Mouse (Mus musculus) erythroid progenitor cell, adult 5-6 weeks (primary cell): ENCODE data around the gene Sall4. TPM values are rescaled to one million over a fixed set of nuclear protein-coding genes. Genes with fewer than 3 reads are reported as not detected.
"Not testable (repeated sequence)": the region's sequence is repeated elsewhere in the genome, so short reads cannot be mapped to it uniquely, and the experiment has no call there.

Experiments
- ATAC-seq: replicated peaks from 2 replicates; pipeline ENCODE4 v1.8.0; 2016; ENCODE audit warnings: moderate number of reproducible peaks, mild to moderate bottlenecking, moderate TSS enrichment, inconsistent platforms; ENCODE audit not compliant: poor library complexity, low FRiP score, severe bottlenecking
- total RNA-seq, 2 experiments: library from RNA; stranded (forward) in 1 of 2; stranded (reverse) in 1 of 2; fragments of 150-400 nt in 1 of 2; fragments of 186-747, 209-891 nt in 1 of 2; gene quantifications; 2 replicates each; pipeline versions ENCODE4 v1.2.3 to v1.2.4; 2015 to 2017; ENCODE audit warnings: low replicate concordance in 2 of 2

Sall4 gene
- total RNA-seq, 2 experiments from 2014 or later, result not detected

DNA sequence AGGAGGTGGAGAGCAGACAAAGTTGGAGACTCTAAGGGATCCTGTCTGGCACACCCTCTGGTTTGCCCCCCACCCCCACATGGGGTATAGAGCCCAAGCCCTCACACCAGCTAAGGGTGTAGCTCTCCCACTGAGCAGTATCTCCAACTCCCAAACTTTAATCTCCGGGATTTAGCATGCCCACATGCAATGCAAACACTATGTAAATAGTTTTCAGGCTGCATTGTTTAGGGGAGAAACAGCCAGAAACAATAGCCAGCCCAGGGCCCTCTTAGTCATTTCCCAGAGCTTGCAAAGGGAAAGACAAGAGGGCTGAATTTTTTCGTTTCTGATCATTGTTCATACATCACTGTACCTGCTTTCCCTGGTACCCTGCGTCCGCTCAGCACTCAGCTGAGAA lies 5.8 kb downstream of the Sall4 start:
- ATAC-seq, result no peak

DNA sequence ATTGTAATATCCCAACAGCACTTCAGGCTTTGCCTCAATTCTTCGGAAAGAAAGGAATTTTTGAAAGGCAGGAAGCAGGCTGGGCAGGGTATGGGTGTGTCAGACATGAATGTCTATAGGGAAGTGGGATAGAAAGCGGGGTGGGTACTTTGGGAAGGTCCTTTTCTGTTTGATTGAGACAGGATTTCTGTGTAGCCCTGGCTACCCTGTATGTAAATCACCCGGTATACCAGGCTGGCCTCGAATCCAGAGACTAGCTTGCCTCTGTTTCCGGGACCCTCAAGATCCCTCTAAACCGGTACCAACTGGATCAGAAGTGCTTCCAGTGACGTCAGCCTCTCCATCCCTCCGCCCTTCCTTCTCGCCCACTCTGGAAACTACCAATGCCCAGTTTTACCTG lies 6.6 kb downstream of the Sall4 start:
- no peak for ATAC-seq

DNA sequence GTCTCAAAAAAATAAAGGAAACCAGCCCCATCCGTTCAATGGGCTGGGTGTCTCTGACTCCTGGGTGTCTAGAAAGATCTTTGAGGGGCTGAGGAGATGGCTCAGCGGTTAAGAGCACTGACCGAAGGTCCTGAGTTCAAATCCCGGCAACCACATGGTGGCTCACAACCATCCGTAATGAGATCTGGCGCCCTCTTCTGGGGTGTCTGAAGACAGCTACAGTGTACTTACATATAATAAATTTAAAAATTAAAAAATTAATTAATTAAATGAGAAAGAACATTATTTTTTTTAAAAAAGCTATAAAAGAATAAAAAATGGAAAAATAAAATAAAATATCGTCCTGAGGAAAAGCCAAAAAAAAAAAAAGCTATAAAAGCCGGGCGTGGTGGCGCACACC lies 23.3 kb downstream of the Sall4 start:
- ATAC-seq, result not testable (repeated sequence)

DNA sequence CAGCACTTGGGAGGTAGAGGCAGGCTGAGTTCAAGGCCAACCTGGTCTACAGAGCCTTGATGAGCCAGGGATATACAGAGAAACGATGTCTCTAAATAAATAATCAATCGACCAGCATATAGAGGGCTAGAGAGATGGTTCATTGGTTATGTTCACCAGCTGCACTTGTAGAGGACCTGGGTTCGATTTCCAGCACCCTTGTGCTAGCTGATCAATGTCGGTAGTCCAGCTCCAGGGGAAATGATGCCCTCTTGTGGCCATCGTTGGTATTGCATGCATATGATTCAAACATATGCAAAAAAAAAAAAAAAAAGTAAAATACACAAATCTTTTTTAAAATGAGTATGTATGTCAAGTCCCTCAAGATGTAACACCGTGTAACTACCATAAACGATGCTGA lies 25.1 kb downstream of the Sall4 start:
- no peak for ATAC-seq

DNA sequence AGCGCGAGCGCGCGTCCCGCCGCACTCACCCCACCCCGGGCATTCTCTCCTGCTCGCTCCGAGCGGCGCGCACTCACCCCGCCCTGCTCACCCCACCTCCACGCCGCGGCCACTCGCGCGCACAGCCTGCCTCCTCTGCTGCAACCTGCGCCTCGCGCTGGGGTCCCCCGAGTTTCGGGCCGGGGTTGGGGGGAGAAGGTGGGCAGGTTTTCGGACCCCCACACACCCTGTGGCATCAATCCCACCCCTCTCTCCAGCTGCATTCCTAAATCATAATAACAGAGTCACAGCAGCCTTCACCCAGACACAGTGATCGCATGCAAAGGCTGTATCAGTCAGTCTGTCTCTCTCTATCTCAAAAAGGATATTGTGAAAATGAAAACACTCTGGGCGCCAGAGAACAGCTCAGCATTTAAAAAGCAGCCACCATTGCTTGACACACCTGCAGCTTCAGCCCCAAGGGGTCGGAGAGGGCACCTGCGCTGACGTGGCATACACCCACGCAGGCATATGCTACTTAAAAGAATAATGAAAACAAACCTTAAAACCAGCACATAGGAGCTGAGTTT lies 25.6 kb downstream of the Sall4 start, which contains the start of gene Atp9a:
Gene Atp9a, minus strand, starts transcription at position 351 of the 569 bp plus-strand sequence.
- ATAC-seq, result no peak

DNA sequence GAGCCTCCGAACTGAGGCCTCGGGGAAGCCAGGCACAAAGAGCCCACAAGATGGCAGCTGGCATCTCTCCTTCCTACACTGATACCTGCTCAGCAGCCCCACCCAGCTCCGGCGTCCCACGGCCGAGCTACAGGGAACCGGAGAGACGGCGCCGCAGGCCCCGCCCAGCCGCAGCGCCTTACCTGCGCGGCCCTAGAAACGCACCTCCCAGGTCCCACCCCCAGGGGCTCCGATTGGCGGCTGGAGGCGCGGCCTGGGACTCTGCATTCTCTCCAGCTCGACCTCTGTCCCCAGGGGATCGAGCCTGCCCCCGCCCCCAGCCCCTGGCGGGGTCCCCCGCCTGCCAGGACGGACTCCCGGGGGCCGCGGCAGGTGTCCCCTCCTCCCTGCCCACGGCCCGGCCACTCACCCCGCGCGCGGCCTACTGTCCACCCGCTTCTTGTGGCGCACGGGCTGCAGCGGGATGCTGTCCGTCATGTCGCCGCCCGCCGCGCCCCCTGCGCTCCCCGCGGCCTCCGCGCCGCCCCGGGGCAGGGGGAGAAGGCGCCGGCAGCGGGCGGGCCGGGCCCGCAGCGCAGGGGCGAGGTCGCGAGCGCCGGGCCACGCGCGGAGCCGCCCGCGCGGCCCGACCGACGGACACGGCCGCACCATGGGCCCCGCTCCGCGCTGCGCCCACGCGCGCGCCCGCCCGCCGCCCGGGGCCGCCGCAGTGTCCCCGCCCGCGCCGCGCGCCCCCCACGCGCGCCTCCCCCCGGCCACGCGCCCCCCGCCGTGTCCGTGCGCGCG lies 26.3 kb downstream of the Sall4 start:
- ATAC-seq, result no peak

DNA sequence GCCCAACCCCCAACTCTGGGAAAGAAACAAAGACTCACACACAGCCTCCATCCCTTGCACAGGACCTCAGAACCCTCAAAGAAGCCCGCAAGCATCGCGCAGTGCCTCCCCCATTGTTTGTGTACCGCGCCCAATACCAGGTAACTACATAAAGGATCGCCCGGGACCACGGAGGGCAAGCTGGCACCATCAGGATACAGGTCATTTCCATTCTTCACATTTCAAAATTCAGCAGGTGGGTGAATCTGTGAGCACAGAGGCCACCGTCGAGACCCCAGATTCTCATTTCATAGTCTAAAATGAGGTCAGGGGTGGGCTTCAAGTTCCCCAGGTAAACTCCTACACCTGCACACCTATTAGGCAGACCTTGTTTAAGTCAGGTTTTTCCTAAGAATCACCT lies 27.2 kb downstream of the Sall4 start:
- no peak for ATAC-seq

DNA sequence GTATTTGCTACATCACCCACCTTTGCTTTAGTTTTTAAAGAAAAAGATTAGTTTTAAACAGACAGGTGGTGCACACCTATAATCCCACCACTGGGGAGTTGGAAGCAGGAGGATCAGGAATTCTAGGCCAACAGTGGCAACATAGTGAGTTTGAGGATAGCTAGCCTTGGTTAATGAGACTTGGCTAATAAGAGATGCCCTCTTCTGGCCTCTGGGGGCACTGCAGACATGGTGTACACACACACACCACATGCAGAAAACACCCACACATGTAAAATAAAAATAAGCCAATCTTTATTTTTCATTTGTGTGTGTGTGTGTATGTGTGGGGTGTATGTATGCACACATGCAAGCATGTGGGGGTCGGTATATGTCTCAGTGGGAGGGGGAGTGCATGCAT lies 28.9 kb downstream of the Sall4 start:
- ATAC-seq, result no peak

DNA sequence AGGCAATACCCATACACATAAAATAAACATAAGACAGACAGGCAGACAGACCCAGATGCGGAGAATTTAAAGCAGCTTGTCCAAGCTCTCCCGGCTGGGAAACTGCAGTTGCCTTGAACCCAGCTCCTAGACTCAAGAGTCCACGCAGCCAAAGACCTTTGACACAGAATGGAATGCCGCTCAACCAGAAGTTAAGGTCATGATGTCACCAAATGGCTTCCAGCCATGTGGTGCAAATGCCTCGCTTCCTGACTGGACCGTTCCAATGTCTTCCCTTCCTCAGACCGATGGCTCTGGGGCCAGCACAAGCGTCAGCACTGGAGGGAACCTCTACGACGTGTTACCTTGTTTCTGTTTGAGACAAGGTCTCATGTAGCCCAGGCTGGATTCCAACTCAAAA lies 29.9 kb downstream of the Sall4 start:
- no peak for ATAC-seq

DNA sequence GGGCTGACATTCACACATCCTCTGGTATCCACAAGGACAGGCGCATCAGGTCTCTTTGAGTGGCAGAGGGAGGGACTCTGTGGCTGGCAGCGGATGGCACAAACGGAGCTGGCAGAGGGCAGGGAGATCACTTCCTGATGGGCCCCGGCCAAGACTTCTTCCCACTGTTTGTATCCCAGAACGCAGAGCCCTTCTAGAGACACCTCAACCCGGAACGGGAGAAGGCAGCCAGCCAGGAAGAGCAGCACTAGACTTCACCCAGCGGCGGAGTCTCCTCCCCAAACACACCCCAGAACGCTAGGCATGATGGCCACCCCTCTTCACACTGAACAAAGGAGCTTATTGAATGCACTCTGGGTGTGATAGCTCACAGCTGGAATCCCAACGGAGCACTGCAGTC lies 33.7 kb downstream of the Sall4 start:
- ATAC-seq, result no peak

DNA sequence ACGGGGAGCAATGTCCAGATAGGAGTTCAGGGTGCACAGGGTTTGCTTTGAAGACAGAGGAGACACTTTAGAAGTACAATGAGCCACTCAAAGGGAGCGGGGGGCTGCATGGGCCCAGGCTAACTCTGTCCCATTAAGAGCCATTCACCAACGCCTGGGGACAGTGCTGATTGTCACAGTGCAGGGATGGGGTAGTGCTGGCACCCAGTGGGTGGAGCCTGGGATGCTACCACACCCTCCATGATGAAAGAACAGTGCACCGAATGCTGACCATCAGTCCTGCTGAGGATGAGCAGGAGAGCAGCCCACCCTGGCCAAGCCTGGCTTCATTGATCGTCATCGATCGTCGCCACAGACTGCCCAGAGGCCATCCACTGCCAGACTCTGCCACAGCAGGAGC lies 36.5 kb downstream of the Sall4 start:
- ATAC-seq, result no peak

DNA sequence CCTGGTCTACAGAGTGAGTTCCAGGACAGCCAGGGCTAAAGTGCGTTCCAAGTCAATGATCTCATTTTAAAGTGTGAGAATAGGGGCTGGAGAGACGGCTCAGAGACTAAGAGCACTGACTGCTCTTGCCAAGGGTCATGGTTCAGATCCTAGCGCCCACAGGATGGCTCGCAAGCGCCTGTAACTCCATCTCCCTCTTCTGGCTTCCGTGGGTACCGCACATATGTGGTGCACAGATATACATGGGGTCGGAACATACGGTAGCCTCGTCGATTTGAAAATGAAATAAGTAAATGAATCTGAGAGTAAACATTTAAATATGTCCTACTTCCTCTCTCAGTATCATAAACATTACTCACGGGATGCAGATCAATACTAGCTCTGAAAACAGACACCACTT lies 38.0 kb downstream of the Sall4 start:
- ATAC-seq, result no peak

DNA sequence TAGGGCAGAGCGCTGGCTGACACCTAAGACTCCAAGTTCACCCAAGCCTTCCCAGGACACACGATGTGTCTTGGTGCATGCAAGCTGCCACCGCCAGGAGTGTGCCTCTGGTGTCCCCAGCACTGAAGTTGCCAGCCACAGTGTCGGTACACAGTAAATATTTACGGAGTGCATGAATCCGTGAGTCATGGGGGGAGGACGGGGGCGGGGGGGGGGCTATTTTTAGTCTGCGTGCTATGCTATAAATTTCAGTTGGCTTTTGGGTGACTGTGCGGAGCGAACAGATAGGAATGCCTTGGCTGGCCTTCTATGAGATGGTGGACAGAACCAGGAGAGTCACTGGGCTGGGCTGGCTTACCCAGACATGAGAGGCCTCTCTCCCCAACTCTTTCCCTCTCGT lies 39.7 kb downstream of the Sall4 start:
- ATAC-seq, result no peak

DNA sequence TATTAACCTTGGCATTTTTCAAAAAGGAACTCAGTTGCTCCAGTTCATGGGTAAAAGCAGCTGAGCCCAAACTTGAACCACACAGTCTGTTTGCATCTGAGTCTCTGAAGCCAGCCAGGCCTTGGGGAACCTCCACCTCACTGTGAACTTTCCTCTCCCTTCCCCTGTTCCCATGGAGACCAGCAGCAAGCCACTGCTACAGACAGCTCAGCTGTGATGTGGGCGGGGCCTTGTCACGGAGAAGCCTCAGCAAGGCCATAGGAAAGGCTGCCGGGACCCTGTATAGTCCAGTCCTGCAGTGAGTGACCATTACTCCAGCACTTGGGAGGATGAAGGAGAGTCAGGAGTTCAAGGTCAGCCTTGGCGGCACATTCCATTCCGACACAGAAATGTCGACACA lies 41.7 kb downstream of the Sall4 start:
- ATAC-seq, result no peak

DNA sequence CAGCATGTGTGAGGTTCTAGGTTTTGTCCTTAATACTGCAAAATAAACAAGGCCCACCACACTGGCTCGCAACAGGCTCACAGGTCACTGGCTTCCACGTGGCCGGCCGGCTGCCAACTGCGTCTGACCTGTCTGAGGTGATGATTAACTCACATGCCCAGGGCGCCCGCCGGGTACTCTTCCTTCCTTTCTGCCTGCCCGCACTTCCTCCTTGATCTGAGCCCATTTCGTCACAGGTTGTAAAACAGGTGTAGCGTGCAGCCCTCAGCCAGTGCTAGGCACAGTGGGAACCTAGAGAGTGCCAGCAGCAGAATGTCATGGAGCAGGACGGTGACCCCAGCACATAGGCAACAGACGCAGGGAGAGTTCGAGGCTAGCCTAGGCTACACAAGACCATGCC lies 46.4 kb downstream of the Sall4 start:
- ATAC-seq, result no peak

DNA sequence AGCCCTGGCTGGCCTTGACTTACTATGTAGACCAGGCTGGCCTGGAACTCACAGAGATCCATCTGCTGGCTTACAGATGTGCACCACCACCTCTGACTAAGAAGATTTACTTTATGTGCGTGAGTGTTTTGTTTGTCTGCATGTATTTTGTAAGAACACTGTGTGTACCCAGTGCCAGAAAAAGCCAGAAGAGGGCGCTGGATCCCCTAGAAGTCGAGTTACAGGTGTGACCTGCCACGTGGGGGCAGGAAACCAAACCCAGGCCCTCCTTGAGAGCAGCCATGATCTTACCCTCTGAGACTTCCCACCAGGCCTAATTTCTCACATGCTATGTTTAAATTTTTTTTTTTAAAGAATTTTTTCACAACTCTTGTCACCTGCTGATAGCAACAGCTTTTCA lies 48.0 kb downstream of the Sall4 start:
- no peak for ATAC-seq

DNA sequence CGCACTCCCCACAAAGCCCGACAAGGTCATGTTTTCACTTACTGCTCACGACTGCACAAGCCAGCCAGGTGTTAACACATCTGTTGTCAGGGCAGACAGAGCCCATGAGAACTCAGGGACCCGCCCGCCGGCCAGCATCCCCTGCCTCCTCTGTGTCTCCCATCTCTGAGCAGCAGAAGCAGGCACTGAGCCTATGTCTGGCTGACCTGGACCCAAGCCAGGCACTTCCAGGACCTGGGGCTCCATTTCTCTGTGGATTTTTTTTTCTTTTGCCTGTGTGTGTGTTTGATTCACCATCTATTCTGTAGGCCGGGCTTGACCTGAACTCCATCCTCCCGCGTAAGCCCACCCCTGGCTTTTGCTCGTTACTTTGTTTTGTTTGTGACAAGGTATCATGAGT lies 49.0 kb downstream of the Sall4 start:
- ATAC-seq, result no peak

DNA sequence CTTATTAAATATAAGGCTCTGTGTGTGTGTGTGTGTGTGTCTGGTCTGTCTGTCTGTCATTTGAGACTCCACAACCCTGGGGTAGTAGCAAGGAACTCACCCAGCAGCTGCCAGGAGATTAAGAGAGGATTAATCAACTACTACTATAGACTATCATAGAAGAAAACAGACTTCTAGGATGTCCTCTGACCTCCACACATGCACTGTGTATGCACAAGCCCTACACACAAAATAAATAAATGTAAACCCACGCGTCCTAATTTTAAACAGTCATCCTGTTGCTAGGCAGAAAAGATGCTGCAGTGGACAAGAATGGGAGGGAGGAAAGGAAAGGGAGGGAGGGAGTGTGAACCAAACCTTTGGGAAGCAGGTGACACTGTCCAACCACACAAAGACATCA lies 49.5 kb downstream of the Sall4 start:
- no peak for ATAC-seq

DNA sequence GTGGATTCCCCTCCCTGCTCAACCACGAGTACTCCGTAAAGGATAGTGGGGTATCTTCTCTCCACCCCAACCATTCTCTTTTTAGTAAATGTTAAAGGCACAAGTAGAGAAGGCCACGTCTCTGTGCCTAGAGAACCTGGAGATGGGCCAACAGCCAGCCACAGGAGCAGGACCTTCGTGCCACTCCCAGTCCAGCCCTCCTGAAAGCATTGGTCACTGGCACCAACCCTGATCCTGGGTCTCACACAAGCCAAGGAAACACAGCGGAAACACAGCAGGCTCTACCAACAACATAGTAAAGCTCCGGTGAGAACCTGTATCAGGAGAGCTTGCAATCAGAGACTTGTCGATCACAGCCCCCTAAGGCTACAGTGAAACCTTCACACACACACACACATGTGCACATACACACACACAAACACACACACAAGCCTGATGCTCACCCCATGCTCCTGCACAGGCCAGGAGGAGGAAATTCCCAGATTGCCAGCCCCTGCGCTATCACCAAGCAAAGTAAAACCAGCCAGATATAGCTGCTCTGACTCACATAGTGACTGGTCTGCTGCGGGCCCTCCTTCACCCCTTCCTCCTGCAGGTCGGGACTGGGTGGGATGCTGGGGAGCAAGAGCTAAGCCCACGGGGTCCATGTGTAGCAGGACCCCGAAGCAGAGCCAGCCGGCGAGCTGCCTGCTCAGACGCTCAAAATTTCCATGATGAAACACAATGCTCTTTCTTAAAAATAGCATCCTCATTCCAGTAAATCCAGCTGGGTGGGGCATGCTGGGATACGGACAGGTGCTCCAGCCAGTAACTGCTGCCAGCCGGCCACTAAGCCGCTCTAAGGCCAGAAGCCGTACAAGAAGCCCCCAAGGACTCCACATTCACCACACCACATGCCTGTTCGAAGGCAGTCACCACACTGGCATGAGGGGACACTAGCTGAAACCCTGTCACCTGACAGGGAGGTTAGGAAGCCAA lies 55.3 kb downstream of the Sall4 start:
- ATAC-seq, result no peak

DNA sequence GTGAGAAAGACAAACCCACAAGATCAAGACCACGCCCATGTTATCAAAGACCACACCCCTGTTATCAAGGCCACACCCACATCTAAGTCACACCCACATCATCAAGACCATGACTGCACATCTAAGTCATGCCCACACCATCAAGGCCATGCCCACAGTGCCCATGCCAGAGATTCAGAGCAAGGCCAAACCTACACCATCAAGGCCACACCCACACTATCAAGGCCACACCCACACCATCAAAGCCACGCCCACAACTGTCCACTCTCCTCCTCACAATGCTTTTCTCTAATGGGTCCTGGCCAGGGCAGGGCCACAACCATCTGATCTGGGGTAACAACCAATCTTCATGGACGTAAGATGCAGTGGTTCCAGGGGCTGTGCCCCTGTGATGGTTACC lies 56.8 kb downstream of the Sall4 start:
- ATAC-seq, result no peak

DNA sequence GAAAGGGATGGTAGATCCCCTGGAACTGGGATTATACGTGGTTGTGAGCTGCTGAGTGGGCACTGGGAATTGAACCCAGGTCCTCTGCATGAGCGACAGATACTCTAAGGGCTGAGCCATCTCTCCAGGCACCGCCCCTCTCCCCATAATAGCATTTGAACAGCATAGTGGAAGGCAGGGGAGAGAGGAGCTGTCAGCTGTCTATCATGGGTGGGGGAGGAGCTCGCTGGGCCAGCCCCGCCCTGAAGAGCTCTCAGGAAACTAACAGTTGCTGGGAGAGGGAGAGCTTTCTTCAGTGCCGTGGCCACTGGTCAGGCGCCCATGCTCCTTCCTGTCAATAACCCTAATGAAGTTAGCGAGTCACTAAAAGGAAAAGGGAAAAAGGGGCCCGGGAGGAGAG lies 60.0 kb downstream of the Sall4 start:
- ATAC-seq, result no peak
